Mouse (Mus musculus) cortical plate, adult 2 months (tissue): ENCODE data around the gene Ror1.

Experiments
- CTCF ChIP-seq: fragments of 200-500 bp; IDR thresholded peaks from 2 replicates; pipeline ENCODE4 v1.5.1; 2011; ENCODE audit warnings: mild to moderate bottlenecking, control low read depth, low read length; ENCODE audit not compliant: insufficient read depth; ENCODE audit errors: extremely low read depth
- POLR2A ChIP-seq: fragments of 200-500 bp; IDR thresholded peaks from 2 replicates; pipeline ENCODE4 v1.6.1; 2011; ENCODE audit warnings: mild to moderate bottlenecking, low read length, control low read depth; ENCODE audit not compliant: insufficient read depth; ENCODE audit errors: extremely low read depth

GRCm38 (mm10) chr4:100253401-100253800 lies 157.8 kb downstream of the Ror1 start:
- no peak for TF ChIP-seq CTCF
- TF ChIP-seq POLR2A, result no peak
